ENCODE assay signal across 13 mouse cellular contexts in the genomic region with DNA sequence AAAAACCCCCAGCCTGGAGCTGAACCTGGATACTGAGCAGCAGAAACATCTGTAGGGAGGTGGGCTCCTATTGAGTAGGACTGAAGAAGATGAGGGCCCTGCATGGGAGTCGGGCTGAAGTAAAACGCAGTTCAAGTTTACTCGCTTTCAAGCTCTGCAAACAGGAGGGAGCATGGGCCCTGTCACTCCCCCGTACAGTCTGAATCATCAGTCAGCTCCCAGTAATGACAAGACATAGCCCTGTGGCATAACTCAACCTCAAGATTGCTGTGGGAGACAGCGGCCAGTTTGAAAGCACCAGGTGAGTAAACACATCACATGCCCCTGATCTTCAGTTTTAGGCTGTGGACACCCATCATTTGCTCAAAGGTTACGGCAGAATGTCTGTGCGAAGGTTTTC.
DNase-seq lines count a peak whose midpoint lies in the region; ATAC-seq and TF ChIP-seq lines count a peak whose summit lies in the region.
"Had no signal": no experiment of that assay in that cellular context is flagged by ENCODE, and none has a peak within 500 bp of the region (broad histone marks: within the 10 kb centered on the region; RNA-seq: fewer than 3 reads in every experiment).

No protein-coding gene starts in this region.

- H3K27me3 ChIP-seq in hindbrain, embryonic 12.5 days = no peaks in the 10 kb centered on the region
- H3K27me3 ChIP-seq in midbrain, postnatal 0 days (ENCODE audit: insufficient read depth, low read length) = no peaks in the 10 kb centered on the region
- H3K27me3 ChIP-seq: embryonic facial prominence, embryonic 12.5 days; limb, embryonic 12.5 days had no signal

- H3K27ac ChIP-seq in hindbrain, embryonic 12.5 days = peak overlapping the region; percentile 85
- H3K27ac ChIP-seq in midbrain, postnatal 0 days (ENCODE audit: low read depth, low read length) = peak overlapping the region; percentile 82; the same call in 1 of the 2 replicates
- H3K27ac ChIP-seq: limb, embryonic 12.5 days had no signal

- H3K36me3 ChIP-seq in hindbrain, embryonic 12.5 days = no peaks in the 10 kb centered on the region
- no peaks in the 10 kb centered on the region for H3K36me3 ChIP-seq in midbrain, postnatal 0 days (ENCODE audit: insufficient read depth, low read length)
- H3K36me3 ChIP-seq: embryonic facial prominence, embryonic 12.5 days; limb, embryonic 12.5 days had no signal

- H3K4me1 ChIP-seq in hindbrain, embryonic 12.5 days = peaks cover 34% of the 10 kb centered on the region
- peaks cover 17% of the 10 kb centered on the region for H3K4me1 ChIP-seq in midbrain, postnatal 0 days (ENCODE audit: insufficient read depth, low read length)

- no peak overlapping the region for H3K4me2 ChIP-seq in hindbrain, embryonic 12.5 days (replicated peaks)
- no peak overlapping the region for H3K4me2 ChIP-seq in midbrain, postnatal 0 days (ENCODE audit: low read depth, low read length, poor library complexity, severe bottlenecking)
- H3K4me2 ChIP-seq: embryonic facial prominence, embryonic 12.5 days; limb, embryonic 12.5 days had no signal

- H3K9ac ChIP-seq in hindbrain, embryonic 12.5 days = no peak overlapping the region
- H3K9ac ChIP-seq in midbrain, postnatal 0 days (replicated peaks; ENCODE audit: low read length, poor library complexity, severe bottlenecking) = no peak overlapping the region
- H3K9ac ChIP-seq: limb, embryonic 12.5 days had no signal

- ATAC-seq in hindbrain, embryonic 12.5 days (ENCODE audit: low FRiP score) = no peak
- ATAC-seq in midbrain, postnatal 0 days (ENCODE audit: low FRiP score) = no peak

- no peaks in the 10 kb centered on the region for H3K9me3 ChIP-seq in hindbrain, embryonic 12.5 days (replicated peaks)
- H3K9me3 ChIP-seq in midbrain, postnatal 0 days (ENCODE audit: low read length) = no peaks in the 10 kb centered on the region
- H3K9me3 ChIP-seq: embryonic facial prominence, embryonic 12.5 days; limb, embryonic 12.5 days had no signal

- 65% methylated on average over 7 of the region's 7 CpGs for WGBS in hindbrain, embryonic 12.5 days
- 66% methylated on average over 7 of the region's 7 CpGs for WGBS in midbrain, postnatal 0 days

- no peak overlapping the region for H3K4me3 ChIP-seq in hindbrain, embryonic 12.5 days
- no peak overlapping the region for H3K4me3 ChIP-seq in midbrain, postnatal 0 days (ENCODE audit: low read depth, low read length)
- H3K4me3 ChIP-seq: embryonic facial prominence, embryonic 12.5 days; limb, embryonic 12.5 days had no signal

- peak; percentile 20 to 44 for DNase-seq in kidney, postnatal 4 days
- DNase-seq in kidney, postnatal 14 days = no peak
- DNase-seq in brain, adult 2 months (ENCODE audit: low read depth, low spot score) = peak; percentile 49
- DNase-seq in midbrain, postnatal 0 days (ENCODE audit: low spot score) = no peak
- DNase-seq in thymus, postnatal 14 days = no peak
- DNase-seq in cerebellum, adult 9-10 months = no peak
- no peak for DNase-seq in frontal cortex, postnatal 14 days (ENCODE audit: low spot score in 2 of 2)
- DNase-seq: kidney, adult 2 months; right cerebral cortex, postnatal 14 days; thymus, postnatal 4 days had no signal

- TF ChIP-seq CTCF in midbrain, postnatal 0 days (IDR thresholded peaks at IDR 0.05) = no peak

Comparison
In these comparisons a context has a peak if more than half of its experiments do, and no peak if none do; other contexts are left out.
1. DNase-seq: peak in kidney, postnatal 4 days (2 of 2) and brain, adult 2 months (single experiment); none in kidney, postnatal 14 days (single experiment), midbrain, postnatal 0 days (single experiment), thymus, postnatal 14 days (single experiment), cerebellum, adult 9-10 months (single experiment) and frontal cortex, postnatal 14 days (0 of 2).